Mouse (Mus musculus) limb, embryonic 14.5 days (tissue): ENCODE measurements around the gene Tex101. TPM values are rescaled to one million over a fixed set of nuclear protein-coding genes. Genes with fewer than 3 reads are reported as not detected.

Experiments used
- ATAC-seq: fragments of 200-750 bp; cut with Nextera tagmentation; 2 replicates; pipeline ENCODE4 v1.8.0; 2017; ENCODE audit warnings: low read depth, moderate number of reproducible peaks, moderate TSS enrichment; ENCODE audit not compliant: low FRiP score
- DNase-seq: peaks from one replicate; pipeline ENCODE4 v3.0.0-alpha.2; 2015; ENCODE audit warnings: low spot score
- H3K27ac ChIP-seq: fragments of 300-500 bp; sonication (generic); replicated peaks from 2 replicates; pipeline ENCODE4 v1.5.1; 2014; ENCODE audit warnings: low read depth, mild to moderate bottlenecking, low read length, moderate library complexity, mixed read lengths
- H3K27me3 ChIP-seq: fragments of 300-500 bp; sonication (generic); 2 replicates; pipeline ENCODE4 v1.6.1; 2014; ENCODE audit warnings: low read length, mixed read lengths; ENCODE audit not compliant: control insufficient read depth, insufficient read depth
- H3K36me3 ChIP-seq: fragments of 300-500 bp; sonication (generic); 2 replicates; pipeline ENCODE4 v1.6.1; 2014; ENCODE audit warnings: mild to moderate bottlenecking, low read length, moderate library complexity, mixed read lengths; ENCODE audit not compliant: control insufficient read depth, insufficient read depth
- H3K4me1 ChIP-seq: fragments of 300-500 bp; sonication (generic); 2 replicates; pipeline ENCODE4 v1.6.1; 2014; ENCODE audit warnings: antibody characterized with exemption, low read length, mixed read lengths; ENCODE audit not compliant: control insufficient read depth, insufficient read depth
- H3K4me2 ChIP-seq: fragments of 300-500 bp; sonication (generic); replicated peaks from 2 replicates; pipeline ENCODE4 v1.6.1; 2014; ENCODE audit warnings: low read depth, mild to moderate bottlenecking, low read length, moderate library complexity; ENCODE audit not compliant: severe bottlenecking
- H3K4me3 ChIP-seq: fragments of 300-500 bp; sonication (generic); replicated peaks from 2 replicates; pipeline ENCODE4 v1.5.1; 2014; ENCODE audit warnings: low read length
- H3K9ac ChIP-seq: fragments of 300-500 bp; sonication (generic); 2 replicates; pipeline ENCODE4 v1.6.1; 2014; ENCODE audit warnings: mild to moderate bottlenecking, low read depth, low read length, moderate library complexity; ENCODE audit not compliant: severe bottlenecking
- H3K9me3 ChIP-seq: fragments of 300-500 bp; sonication (generic); 2 replicates; pipeline ENCODE4 v1.6.1; 2016; ENCODE audit warnings: low read length; ENCODE audit not compliant: control insufficient read depth
- POLR2A ChIP-seq: fragments of 200-500 bp; IDR thresholded peaks from 2 replicates; pipeline ENCODE4 v1.8.0; 2012; ENCODE audit warnings: inconsistent platforms, mild to moderate bottlenecking, moderate library complexity, borderline replicate concordance; ENCODE audit not compliant: insufficient read depth, insufficient read length; ENCODE audit errors: extremely low read depth
- WGBS: fragments of 180-500 bp; shearing (Covaris S2); extraction: QIAGEN DNeasy Blood & Tissue Kit; methylation state at CpG from one replicate; pipeline ENCODE4 v1.1.7; 2014; 5-methylcytosine and 5-hydroxymethylcytosine counted together
- polyA plus RNA-seq, 2 experiments: library from polyadenylated mRNA; depleted of rRNA in 1 of 2; stranded (reverse) in 1 of 2; unstranded in 1 of 2; fragments of >200 nt; fragmentation: Nextera tagmentation in 1 of 2; extraction: Ambion mirVana in 1 of 2; gene quantifications; 2 replicates each; pipeline versions ENCODE4 v1.2.1 to v1.2.3; 2012 to 2014

Tex101 gene
- polyA plus RNA-seq, 2 experiments = not detected

GRCm38 (mm10) chr7:24630116-24630880, 46.2 kb downstream of the Tex101 start:
- Histone ChIP-seq H3K36me3 (no peaks in the 10 kb centered on the region), H3K9ac (no peak overlapping the region), H3K27me3 (no peaks in the 10 kb centered on the region), H3K4me3 (no peak overlapping the region), H3K27ac (no peak overlapping the region), H3K4me2 (no peak overlapping the region), H3K9me3 (no peaks in the 10 kb centered on the region), H3K4me1 (peaks cover 6% of the 10 kb centered on the region; the same call in 1 of the 2 replicates)
- 69% methylated on average over 10 of the region's 10 CpGs for WGBS
- ATAC-seq (no peak), DNase-seq (no peak)
- TF ChIP-seq POLR2A = no peak

GRCm38 (mm10) chr7:24629672-24630071, 46.8 kb downstream of the Tex101 start:
- Histone ChIP-seq H3K36me3 (no peaks in the 10 kb centered on the region), H3K27ac (no peak overlapping the region), H3K4me1 (peaks cover 6% of the 10 kb centered on the region; the same call in 1 of the 2 replicates), H3K27me3 (no peaks in the 10 kb centered on the region), H3K9me3 (no peaks in the 10 kb centered on the region), H3K4me3 (no peak overlapping the region), H3K4me2 (0 out of 2 replicates have a peak overlapping the region, but pooled peaks have one; percentile 57), H3K9ac (no peak overlapping the region)
- ATAC-seq = no peak
- DNase-seq = no peak
- no peak for TF ChIP-seq POLR2A
- 65% methylated on average over 4 of the region's 4 CpGs for WGBS

- WGBS = 9% methylated on average over 22 of the region's 33 CpGs
Observed at GRCm38 (mm10) chr7:24628685-24629610, 47.5 kb downstream of the Tex101 start.

GRCm38 (mm10) chr7:24622967-24623366, 53.5 kb downstream of the Tex101 start:
- Histone ChIP-seq H3K9me3 (peaks cover 5% of the 10 kb centered on the region; the same call in 1 of the 2 replicates), H3K27ac (no peak overlapping the region)
- no peak for TF ChIP-seq POLR2A

More at GRCm38 (mm10) chr7:24628685-24629610, 47.5 kb downstream of the Tex101 start:
- Histone ChIP-seq H3K36me3 (no peaks in the 10 kb centered on the region), H3K9me3 (no peaks in the 10 kb centered on the region), H3K4me2 (peak overlapping the region; percentile 57), H3K4me1 (peaks cover 6% of the 10 kb centered on the region; the same call in 1 of the 2 replicates), H3K27me3 (no peaks in the 10 kb centered on the region), H3K4me3 (peak overlapping the region; percentile 32), H3K27ac (no peak overlapping the region), H3K9ac (peak overlapping the region; percentile 55)
- TF ChIP-seq POLR2A = no peak
- peak; percentile 89 for ATAC-seq
- DNase-seq = peak; percentile 84

GRCm38 (mm10) chr7:24621193-24621592, 55.3 kb downstream of the Tex101 start:
- Histone ChIP-seq H3K4me2 (no peak overlapping the region), H3K4me3 (no peak overlapping the region), H3K9me3 (peaks cover 5% of the 10 kb centered on the region; the same call in 1 of the 2 replicates), H3K4me1 (no peaks in the 10 kb centered on the region), H3K27ac (no peak overlapping the region), H3K27me3 (no peaks in the 10 kb centered on the region), H3K36me3 (no peaks in the 10 kb centered on the region), H3K9ac (no peak overlapping the region)
- DNase-seq = no peak
- no peak for TF ChIP-seq POLR2A
- no peak for ATAC-seq
- WGBS = 82% methylated on average over 3 of the region's 3 CpGs

More at GRCm38 (mm10) chr7:24622967-24623366, 53.5 kb downstream of the Tex101 start:
- Histone ChIP-seq H3K4me1 (no peaks in the 10 kb centered on the region), H3K27me3 (no peaks in the 10 kb centered on the region), H3K4me3 (no peak overlapping the region), H3K36me3 (no peaks in the 10 kb centered on the region), H3K9ac (no peak overlapping the region), H3K4me2 (no peak overlapping the region)
- ATAC-seq (no peak), DNase-seq (no peak)
- 84% methylated on average over 6 of the region's 6 CpGs for WGBS
